Mouse (Mus musculus): ENCODE measurements around the gene Akr1c19.

Gene Akr1c19

DNA sequence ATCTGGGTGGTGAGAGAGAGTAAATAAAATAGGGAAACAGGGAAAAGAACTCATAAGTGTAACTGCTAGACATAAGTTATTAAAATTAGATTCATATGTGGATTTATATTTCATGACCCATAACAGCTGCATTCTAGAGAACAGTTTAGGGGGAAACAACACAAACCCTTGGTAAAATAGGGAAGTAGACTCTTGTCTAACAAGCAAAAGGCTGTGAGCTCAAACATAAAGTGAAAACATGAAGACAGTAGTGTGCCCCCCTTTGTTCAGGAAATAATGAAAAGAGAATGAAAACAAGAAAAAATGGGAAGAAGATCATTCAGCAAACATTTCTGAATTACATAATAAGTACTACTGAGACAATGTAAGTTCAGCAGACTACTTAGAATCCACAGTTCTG lies 42.4 kb downstream of the Akr1c19 start:
- no peak for DNase-seq (ENCODE audit: low spot score)

GRCm38 (mm10) chr13:4277526-4277925 lies 49.0 kb downstream of the Akr1c19 start:
- no peak for DNase-seq (ENCODE audit: low spot score)

- no peak for DNase-seq (ENCODE audit: low spot score)
Observed at GRCm38 (mm10) chr13:4279284-4279683, 50.8 kb downstream of the Akr1c19 start, which contains the start of gene Akr1c12. Gene Akr1c12, minus strand, starts transcription at chr13:4279433.

DNA sequence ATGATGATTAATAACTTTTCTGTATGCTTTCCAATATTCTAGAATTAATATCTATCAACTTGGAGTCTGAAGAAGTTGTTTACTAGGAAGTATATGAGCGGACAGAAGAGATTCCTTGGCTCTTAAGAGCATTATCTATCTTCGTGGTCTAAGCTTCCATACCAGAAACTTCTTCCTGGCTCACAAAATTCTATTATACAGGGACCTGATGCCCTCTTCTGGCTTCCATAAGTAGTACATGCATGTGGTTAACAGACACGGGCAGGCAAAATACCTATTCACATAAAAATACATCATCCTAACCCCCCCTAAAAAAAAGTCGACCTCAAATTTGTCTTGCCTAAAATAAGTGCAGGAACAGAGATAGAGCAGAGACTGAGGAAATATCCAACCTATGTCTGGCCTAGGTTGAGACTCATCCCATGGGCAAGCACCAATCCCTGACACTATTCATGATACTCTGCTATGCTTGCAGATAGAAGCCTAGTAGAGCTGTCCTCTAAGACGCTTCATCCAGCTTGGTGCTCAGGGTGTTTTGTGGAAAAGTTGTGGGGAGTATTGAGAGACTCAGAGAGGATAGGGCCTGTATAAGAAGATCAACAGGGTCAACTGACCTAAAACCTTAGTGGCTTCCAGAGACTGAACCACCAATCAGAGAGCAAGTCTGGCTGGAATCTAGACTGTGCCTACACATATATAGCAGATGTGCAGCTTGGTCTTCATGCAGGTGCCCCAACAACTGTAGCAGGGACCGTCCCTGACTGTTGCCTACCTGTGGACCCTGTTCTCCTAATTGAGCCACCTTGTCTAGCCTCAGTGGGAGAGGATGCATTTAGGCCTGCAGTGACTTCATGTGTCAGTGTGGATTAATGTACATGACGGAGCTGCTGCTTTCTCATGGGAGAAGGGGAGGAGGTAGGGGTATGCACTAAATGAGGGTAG lies 53.2 kb downstream of the Akr1c19 start:
- no peak for DNase-seq (ENCODE audit: low spot score)

DNA sequence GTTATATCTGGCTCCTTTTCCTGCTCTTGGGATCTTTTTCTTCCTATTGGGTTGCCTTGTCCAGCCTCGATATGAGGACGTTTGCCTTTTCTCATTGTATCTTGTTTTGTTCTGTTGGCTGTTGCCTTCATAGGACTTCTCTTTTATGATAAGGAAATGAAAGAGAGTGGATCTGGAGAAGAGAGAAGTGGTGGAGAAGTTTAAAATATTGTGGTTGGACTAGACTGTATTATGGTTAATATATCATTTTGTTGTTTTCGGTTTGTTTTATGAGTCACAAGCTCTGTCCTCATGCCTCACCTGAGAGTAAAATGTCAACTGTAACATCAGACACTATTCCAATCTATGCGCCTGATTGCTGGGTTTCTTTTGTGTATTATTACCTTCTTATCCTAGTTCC lies 68.5 kb downstream of the Akr1c19 start:
- no peak for DNase-seq (ENCODE audit: low spot score)

Data from ovary, adult 18-20 months (tissue).